Mouse (Mus musculus): ENCODE data around the gene Ss18l1.
A peak's percentile ranks its signal among the peaks of the same experiment; 100 is the strongest.

The Ss18l1 gene

DNA sequence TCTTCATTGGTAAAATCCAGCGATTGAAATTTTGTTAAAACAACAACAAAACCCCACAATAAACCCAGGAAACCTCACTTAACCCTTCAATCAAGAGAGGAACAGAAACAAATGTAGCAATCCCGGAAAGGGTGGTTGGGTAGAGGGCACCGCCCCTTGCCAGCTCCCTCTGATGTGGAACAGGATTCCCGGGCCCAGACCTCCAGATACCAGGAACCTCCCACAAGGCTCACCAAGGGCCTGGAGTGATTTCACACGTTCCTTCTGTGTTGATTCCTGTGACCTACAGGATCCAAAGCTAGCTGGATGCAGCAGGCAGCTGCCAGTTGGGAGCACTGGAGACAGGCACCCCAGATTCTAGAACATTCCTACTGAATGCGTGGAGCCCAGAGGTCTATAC lies 1.9 kb upstream of the Ss18l1 start:
- DNase-seq (ENCODE audit: low spot score): no peak

- no peak for DNase-seq (ENCODE audit: low spot score)
These were observed 593 bp upstream of the Ss18l1 start for GRCm38 (mm10) chr2:180041577-180042255.

- DNase-seq (ENCODE audit: low spot score): no peak
These were observed 678 bp downstream of the Ss18l1 start for GRCm38 (mm10) chr2:180042858-180043515.

GRCm38 (mm10) chr2:180045283-180045682 lies 3.0 kb downstream of the Ss18l1 start:
- DNase-seq (ENCODE audit: low spot score): no peak

GRCm38 (mm10) chr2:180047580-180047979 lies 5.3 kb downstream of the Ss18l1 start:
- DNase-seq (ENCODE audit: low spot score): no peak

DNA sequence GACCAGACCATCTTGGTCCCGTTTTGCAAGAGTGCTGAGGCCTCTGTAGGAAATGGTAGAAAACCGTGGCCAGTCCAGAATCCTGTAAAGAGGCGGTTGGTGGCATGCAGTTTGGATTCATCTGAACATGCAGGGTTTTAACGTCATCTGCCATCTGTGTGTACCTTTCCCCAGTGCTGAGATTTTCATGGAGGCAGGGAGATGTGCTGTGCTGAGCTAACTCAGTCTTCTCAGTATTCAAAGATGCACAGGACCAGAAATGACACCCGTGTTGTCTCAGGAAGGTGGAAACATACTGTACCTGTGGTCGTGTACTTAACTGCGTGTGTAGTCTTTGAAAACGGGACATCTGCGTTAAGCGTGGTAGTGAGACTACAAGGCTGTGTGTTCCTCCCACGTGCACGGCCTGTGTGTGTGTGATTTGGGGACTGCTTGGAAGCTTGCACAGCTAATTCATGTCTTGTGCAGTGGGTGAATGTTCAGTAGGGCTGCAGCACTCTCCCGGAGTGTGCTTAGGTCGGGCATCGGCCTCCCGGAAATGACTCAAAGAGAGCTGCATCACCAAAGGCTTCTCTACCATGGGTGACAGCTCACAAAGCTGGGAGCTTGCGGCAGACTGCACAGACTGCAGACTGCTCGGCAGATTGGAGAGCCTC lies 5.8 kb downstream of the Ss18l1 start:
- no peak for DNase-seq (ENCODE audit: low spot score)

- DNase-seq (ENCODE audit: low spot score): peak; percentile 37
These were observed 8.7 kb downstream of the Ss18l1 start for GRCm38 (mm10) chr2:180050986-180051385.

- no peak for DNase-seq (ENCODE audit: low spot score)
These were observed 9.9 kb downstream of the Ss18l1 start for GRCm38 (mm10) chr2:180051986-180052733.

DNA sequence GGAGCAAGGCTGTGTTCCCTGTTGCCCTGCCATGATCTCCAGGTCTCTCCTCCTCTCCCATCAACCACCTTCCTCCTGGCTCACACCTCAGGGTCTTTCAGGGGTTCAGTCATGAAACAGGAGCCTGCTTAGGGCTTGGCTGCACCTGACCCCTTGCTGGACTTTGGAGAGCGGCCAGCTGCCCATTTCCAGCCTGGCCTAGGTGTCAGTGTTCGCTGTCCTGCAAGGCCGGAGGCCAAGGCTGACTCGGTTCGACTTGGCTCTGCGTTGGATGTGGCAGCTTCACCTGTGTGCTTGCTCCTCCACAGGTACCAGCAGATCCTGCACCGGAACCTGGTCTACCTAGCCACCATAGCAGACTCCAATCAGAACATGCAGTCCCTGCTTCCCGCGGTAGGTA lies 10.7 kb downstream of the Ss18l1 start:
- DNase-seq (ENCODE audit: low spot score): no peak

DNA sequence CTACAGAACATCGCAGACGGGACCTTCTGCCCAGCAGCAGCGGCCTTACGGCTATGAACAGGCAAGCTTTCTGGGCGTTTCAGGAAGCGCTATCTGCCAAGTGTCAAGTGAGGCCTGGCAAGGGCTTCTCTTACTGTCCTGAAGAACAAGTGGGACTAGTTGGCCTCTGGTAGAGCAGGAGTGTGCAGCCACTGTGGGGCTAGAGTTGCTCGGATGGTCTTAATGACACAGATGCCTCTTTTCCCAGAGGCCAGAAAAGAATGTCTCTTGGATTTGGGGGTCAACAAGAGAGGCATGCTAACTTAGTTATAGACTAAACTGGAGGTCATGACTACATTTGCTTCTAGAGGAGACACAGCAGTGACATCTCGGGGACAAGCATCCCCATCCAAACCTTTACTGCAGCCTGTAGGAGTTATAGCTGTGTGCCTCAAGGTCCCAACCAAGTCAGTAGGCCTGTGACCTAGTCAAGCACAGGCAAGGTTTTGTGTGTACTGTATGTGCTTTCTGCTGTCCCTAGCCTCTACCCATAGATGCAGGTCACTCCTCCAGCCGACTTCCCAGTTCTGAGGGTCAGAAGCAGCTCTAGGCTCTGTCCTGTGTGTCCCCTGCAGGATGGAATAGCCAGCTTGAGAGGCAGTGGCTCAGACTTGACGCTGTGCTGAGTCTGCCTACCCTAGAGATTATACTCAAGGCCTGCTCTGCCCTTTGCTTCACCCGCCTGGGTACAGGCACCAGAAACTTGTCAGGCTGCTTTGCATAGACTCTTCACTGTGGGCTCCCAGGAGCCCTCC lies 21.2 kb downstream of the Ss18l1 start:
- DNase-seq (ENCODE audit: low spot score): no peak

DNA sequence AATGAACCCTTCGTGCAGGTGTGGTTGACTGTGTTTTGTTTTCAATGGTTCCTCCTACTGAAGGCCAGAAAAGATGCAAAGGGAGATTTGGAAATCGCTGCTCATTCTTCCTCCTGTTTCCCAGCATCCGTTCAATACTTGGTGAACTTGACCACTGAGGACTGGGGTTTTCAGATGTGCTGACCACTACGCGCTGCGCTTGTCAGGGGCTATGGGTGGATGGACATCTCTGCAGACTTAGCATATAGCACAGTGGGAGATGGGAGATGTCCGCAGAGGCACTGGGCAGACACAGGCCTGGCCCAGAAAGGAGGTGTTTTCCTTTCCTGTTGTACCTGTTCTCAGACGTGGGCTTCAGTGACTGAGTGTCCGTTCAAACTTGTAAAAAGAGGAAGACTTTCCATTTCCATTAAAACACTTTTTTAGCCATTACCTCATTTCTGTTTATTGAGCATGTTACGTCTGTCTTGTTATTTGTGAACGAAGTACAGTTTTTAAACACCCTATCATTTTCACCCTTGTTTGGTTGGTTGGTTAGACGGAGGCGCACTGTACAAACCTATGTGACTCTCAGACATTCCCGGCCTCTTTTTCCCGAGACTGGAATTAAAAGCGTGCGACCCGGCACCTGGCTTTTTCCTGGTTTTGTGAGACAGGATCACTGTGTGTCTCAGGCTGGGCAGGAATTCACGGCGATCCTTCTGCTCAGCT lies 27.6 kb downstream of the Ss18l1 start:
- DNase-seq (ENCODE audit: low spot score): no peak

DNA sequence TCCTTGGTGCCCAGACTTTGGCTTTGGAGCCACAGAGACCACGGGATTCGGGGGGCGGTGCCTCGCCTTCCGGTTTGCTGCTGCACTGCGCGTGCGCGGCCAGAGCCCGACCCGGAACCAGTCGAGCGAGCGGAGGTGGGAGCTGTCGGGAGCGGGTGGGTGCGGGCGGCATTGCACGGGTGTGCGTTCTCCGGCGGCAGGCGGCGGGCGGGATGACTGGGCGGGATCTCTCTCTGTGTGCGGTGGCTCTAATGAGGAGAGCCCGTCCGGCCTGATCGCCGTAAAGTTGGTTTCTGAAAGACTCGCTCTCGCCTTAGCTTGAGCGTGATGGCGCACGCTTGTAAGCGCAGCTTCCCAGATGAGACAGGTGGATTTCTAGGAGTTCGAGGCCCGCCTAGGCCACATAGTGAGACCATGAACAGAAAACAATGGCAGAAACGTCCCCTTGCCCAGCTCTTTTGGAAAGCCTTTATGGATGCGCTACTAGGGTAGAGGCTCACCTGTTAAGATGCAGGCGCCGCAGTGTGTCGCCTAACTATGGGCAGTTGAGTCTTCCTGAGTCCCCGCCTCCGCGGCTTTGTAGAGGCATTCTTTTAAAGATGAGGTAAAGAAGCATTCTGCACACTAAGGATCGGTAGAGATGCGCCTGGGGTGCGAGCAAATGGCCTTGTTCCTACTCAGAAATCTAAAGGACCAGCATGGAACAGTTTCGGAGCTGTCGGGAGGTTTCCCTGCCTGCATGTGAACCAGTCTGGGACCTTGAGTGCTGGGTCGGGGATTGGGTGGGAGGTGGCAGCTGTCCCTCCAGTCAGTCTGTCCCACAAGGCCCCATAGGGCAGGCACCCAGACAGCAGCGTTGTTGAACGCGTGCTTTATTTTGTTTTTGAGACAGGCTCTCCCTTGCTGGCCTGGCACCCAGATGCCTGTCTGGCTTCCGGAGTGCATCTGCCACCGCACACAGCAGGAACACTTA lies 28.5 kb downstream of the Ss18l1 start, which contains the start of gene Mtg2:
Mtg2 (plus strand) TSS at position 108 of the 973 bp plus-strand sequence.
- peak; percentile 89 for DNase-seq (ENCODE audit: low spot score)

GRCm38 (mm10) chr2:180071671-180072070 lies 29.4 kb downstream of the Ss18l1 start:
- no peak for DNase-seq (ENCODE audit: low spot score)

- no peak for DNase-seq (ENCODE audit: low spot score)
These were observed 30.6 kb downstream of the Ss18l1 start for GRCm38 (mm10) chr2:180072886-180073285.

GRCm38 (mm10) chr2:180077622-180078021 lies 35.3 kb downstream of the Ss18l1 start:
- DNase-seq (ENCODE audit: low spot score): no peak

DNA sequence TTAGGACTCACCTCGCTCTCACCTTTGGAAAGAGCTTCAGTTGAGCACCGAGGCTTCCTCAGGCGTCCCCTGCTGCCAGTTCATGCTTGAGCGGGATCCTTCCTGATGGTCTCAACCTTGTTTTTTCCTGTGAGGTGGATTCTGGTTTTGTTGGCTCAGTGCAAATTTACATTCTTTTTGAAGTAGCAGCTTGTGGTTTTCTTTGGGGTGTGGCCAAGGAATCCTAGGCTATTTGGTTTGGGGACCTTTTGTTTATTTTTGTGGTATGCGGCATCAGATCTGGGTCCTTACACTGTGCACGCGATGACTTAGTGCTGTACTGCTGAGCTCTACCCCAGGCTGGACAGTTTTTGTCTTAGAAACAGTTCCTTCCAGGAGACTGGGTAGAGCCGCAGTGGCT lies 38.4 kb downstream of the Ss18l1 start:
- DNase-seq (ENCODE audit: low spot score): no peak

DNA sequence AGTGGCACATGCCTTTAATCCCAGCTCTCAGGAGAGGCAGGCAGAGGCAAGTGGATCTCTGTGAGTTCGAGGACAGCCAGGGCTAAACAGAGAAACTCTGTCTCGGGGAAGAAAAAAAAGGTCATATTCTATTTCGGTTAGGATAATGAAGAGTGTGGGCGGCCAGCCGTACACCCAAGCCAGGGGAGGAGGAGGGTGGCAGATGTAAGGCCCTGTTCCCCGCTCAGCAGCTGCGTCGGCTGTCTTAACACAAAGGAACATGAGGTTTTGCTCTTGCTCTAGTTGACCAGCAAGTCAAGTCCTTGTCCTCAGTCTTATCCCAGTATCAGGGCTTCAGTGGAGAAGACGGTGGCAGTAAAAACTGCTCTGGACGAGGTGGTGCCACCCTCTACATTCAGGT lies 40.8 kb downstream of the Ss18l1 start:
- DNase-seq (ENCODE audit: low spot score): no peak

GRCm38 (mm10) chr2:180084565-180084964 lies 42.3 kb downstream of the Ss18l1 start:
- DNase-seq (ENCODE audit: low spot score): no peak

DNA sequence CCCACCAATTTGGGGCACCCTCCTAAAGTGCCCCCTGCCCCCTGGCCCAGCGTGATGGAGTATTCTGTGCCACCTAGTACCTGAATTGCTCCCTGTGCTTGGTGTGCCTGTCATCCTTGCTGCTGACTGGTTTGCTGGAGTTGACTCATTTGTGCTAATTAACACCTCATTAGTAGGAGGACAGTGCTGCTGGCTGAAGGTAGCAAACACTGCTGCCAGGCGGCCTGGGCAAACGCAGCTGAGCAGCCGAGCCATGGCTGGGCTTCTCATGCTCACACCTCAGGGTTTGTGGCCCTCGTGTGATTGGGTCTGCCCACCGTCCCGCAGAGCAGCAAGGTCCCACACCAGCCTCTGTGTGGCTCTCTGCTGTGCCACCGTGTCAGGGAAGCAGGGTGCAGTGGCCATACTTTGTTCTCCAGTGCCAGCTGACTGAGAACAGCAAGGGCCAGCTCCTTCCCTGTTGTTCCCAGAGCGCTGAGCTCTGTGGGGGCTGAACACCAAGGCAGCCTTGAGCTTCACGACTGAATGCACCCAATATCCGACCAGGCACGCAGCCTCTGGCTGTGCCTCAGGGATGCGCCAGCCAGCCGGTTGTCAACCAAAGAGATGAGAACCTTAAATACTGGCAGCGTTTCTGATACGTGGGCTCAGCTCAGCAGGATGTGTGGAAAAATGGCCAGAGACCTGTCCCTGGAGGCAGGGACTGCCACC lies 43.8 kb downstream of the Ss18l1 start:
- no peak for DNase-seq (ENCODE audit: low spot score)

Measured in ovary, adult 18-20 months (tissue).